Mouse (Mus musculus) kidney, embryonic 15.5 days (tissue): ENCODE results near the gene Gm21830. TPM values are rescaled to one million over a fixed set of nuclear protein-coding genes. Genes with fewer than 3 reads are reported as not detected.
"Not testable (repeated sequence)": the region's sequence is repeated elsewhere in the genome, so short reads cannot be mapped to it uniquely, and the experiment has no call there.

Source experiments
- ATAC-seq: fragments of 200-750 bp; cut with Nextera tagmentation; replicated peaks from 2 replicates; pipeline ENCODE4 v1.8.0; 2017; ENCODE audit warnings: moderate TSS enrichment; ENCODE audit not compliant: low FRiP score
- H3K27ac ChIP-seq: fragments of 300-500 bp; sonication (generic); 2 replicates; pipeline ENCODE4 v1.5.1; 2015; ENCODE audit warnings: mild to moderate bottlenecking, inconsistent platforms
- H3K27me3 ChIP-seq: fragments of 300-500 bp; sonication (generic); 2 replicates; pipeline ENCODE4 v1.6.1; 2015; ENCODE audit warnings: inconsistent platforms
- H3K36me3 ChIP-seq: fragments of 300-500 bp; sonication (generic); 2 replicates; pipeline ENCODE4 v1.6.1; 2015; ENCODE audit warnings: inconsistent platforms
- H3K4me1 ChIP-seq: fragments of 300-500 bp; sonication (generic); 2 replicates; pipeline ENCODE4 v1.6.1; 2015; ENCODE audit warnings: inconsistent platforms
- H3K4me2 ChIP-seq: fragments of 300-500 bp; sonication (generic); 2 replicates; pipeline ENCODE4 v1.6.1; 2015; ENCODE audit warnings: moderate library complexity, mild to moderate bottlenecking, inconsistent platforms
- H3K4me3 ChIP-seq: fragments of 300-500 bp; sonication (generic); replicated peaks from 2 replicates; pipeline ENCODE4 v1.5.1; 2015; ENCODE audit warnings: mild to moderate bottlenecking, inconsistent platforms
- H3K9ac ChIP-seq: fragments of 300-500 bp; sonication (generic); 2 replicates; pipeline ENCODE4 v1.6.1; 2015; ENCODE audit warnings: mild to moderate bottlenecking, inconsistent platforms
- H3K9me3 ChIP-seq: fragments of 300-500 bp; sonication (generic); replicated peaks from 2 replicates; pipeline ENCODE4 v1.6.1; 2016; ENCODE audit warnings: inconsistent platforms
- WGBS: fragments of 180-500 bp; shearing (Covaris S2); methylation state at CpG from one replicate; pipeline ENCODE4 v1.1.7; 2015; ENCODE audit warnings: mixed read lengths; 5-methylcytosine and 5-hydroxymethylcytosine counted together
- polyA plus RNA-seq: library from polyadenylated mRNA; unstranded; fragments of >200 nt; fragmentation: Nextera tagmentation; extraction: Ambion mirVana; gene quantifications from 2 replicates; pipeline ENCODE4 v1.2.1, GENCODE M21; 2015

The Gm21830 gene
- polyA plus RNA-seq: not detected in 2 replicates

DNA sequence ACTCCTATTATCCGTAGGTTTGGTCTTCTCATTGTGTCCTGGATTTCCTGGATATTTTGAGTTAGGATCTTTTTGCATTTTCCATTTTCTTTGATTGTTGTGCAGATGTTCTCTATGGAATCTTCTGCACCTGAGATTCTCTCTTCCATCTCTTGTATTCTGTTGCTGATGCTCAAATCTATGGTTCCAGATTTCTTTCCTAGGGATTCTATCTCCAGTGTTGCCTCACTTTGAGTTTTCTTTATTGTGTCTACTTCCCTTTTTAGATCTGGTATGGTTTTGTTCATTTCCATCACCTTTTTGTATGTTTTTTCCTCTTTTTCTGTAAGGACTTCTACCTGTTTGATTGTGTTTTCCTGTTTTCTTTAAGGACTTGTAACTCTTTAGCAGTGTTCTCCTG is at the start of gene Gm21830:
Gm21830 (plus strand) TSS at position 301 of the 400 bp plus-strand sequence.
- H3K9me3 ChIP-seq, H3K36me3 ChIP-seq, H3K9ac ChIP-seq, H3K4me2 ChIP-seq, ATAC-seq, H3K4me3 ChIP-seq, H3K4me1 ChIP-seq, H3K27me3 ChIP-seq, H3K27ac ChIP-seq: not testable (repeated sequence)
- WGBS: no CpG with 5 or more reads among the region's 1 CpGs

DNA sequence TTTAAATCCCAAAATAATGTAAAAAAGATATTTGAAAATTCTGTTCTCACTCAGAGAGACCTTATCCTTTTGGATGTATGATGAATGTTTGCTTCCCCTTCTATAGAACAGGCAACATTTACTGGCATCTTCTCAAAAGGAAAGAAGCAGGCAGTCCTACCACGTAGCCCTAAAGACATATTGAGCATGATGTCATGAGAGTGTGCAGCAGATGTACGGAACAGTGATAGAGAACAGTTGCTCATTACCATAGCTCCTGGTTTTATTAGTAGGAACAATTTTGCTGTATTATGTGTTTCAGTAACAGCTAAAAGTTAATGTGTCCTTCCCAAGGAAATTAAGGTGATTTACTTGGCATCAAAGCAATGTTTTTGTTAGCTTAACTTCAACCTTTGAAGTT is 49.0 kb upstream of the Gm21830 start:
- no peak overlapping the region for H3K9ac ChIP-seq
- H3K4me3 ChIP-seq: no peak overlapping the region
- WGBS: 74% methylated on average over 2 of the region's 2 CpGs
- no peak overlapping the region for H3K27ac ChIP-seq
- no peak for ATAC-seq
- no peaks in the 10 kb centered on the region for H3K4me1 ChIP-seq
- no peak overlapping the region for H3K4me2 ChIP-seq
- no peaks in the 10 kb centered on the region for H3K9me3 ChIP-seq
- H3K27me3 ChIP-seq: no peaks in the 10 kb centered on the region
- no peaks in the 10 kb centered on the region for H3K36me3 ChIP-seq

DNA sequence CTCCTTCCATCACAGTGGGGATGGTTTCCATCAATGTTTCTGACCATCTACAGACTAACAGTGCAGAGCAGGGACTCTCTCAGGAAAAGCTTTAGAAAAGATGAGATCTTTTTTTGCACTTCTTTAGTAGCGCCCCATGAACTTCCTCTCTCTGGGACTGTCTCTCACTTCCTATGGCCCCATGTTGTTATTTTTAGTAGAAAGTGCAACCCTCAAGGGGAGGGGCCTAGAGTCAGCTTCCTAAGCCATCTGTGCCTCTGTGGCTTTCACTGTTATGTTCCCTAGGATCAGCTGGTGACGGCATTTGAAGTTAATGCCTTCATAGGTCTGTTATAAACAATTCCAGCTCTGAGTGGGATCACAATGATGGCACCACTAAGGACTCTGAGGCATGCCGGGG is 35.0 kb upstream of the Gm21830 start:
- no peaks in the 10 kb centered on the region for H3K9me3 ChIP-seq
- ATAC-seq: no peak
- no peak overlapping the region for H3K27ac ChIP-seq
- 65% methylated on average over 3 of the region's 3 CpGs for WGBS
- no peak overlapping the region for H3K4me2 ChIP-seq
- H3K27me3 ChIP-seq: no peaks in the 10 kb centered on the region
- no peaks in the 10 kb centered on the region for H3K36me3 ChIP-seq
- H3K4me3 ChIP-seq: no peak overlapping the region
- H3K4me1 ChIP-seq: no peaks in the 10 kb centered on the region
- no peak overlapping the region for H3K9ac ChIP-seq

DNA sequence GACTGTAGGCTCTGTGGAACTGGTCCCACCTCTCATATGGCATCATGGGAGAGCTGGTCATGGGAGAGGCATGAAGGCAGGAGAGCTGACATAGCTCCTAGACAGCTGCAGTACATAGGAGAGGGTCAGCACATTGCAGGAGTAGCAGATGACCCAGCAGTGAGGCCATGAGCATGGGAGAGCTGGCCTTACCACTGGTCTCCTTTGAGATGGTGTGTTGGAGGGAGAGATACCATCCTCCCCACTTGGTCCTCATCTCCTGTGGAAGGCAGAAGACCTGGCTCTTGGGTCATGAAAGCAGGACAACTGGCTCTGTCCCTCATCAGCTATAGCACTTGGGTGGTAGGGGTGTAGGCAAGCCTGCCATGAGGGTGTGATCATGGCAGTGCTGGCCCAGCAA is 7.3 kb downstream of the Gm21830 start:
- Histone ChIP-seq H3K4me1 (no peaks in the 10 kb centered on the region), H3K27me3 (no peaks in the 10 kb centered on the region), H3K4me2 (no peak overlapping the region), H3K9ac (no peak overlapping the region), H3K36me3 (no peaks in the 10 kb centered on the region), H3K27ac (no peak overlapping the region), H3K4me3 (no peak overlapping the region), H3K9me3 (no peaks in the 10 kb centered on the region)
- ATAC-seq: no peak

DNA sequence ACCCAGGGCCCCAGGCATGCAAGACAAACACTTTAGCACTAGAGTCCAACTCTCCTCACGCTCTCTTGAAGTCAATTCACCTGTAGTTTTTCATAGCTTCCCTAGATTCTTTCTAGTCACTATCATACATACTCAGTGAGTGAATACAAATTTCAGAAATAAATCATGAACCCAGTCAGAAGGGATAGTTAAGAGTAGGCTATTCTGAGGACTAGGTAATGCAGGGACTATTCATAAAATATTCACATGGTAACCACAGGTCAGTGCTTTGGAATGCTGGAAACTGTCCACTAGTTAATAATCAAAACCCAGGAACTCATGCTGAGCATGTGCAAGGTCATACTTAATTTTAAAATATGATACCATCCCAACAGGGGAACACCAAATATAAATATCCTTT is 9.3 kb downstream of the Gm21830 start:
- no peak overlapping the region for H3K27ac ChIP-seq
- no peaks in the 10 kb centered on the region for H3K4me1 ChIP-seq
- no peak overlapping the region for H3K4me3 ChIP-seq
- H3K9me3 ChIP-seq: no peaks in the 10 kb centered on the region
- ATAC-seq: no peak
- no peaks in the 10 kb centered on the region for H3K27me3 ChIP-seq
- no peaks in the 10 kb centered on the region for H3K36me3 ChIP-seq
- no peak overlapping the region for H3K9ac ChIP-seq
- no peak overlapping the region for H3K4me2 ChIP-seq
- 87% methylated on average over 1 of the region's 1 CpGs for WGBS

DNA sequence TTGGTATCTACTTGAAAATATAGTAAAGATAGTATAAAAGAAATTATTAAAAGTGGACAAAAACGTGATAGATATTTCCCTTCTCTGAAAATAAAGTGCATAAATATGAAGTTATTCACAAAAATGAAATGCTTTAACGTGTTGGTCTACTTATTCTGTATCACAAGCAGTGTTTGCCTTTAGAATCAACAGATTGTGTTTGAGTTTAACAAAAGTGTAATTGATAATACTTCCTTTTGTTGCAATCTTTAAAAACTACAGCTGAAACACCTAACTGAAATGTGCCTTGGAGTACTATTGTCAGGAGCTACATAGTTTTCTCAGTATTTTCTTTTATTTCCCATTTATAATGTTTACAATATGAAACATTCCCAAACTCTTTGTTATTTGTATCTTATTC is 19.6 kb downstream of the Gm21830 start, which contains the start of gene Gm26727:
Gm26727 (minus strand) TSS at position 101 of the 400 bp plus-strand sequence.
- no peak for ATAC-seq
- no peaks in the 10 kb centered on the region for H3K9me3 ChIP-seq
- H3K27ac ChIP-seq: no peak within 1 kb of the TSS
- H3K4me1 ChIP-seq: no peaks in the 10 kb centered on the region
- H3K27me3 ChIP-seq: no peaks in the 10 kb centered on the region
- no peak within 1 kb of the TSS for H3K4me3 ChIP-seq
- no peak within 1 kb of the TSS for H3K4me2 ChIP-seq
- no peak within 1 kb of the TSS for H3K9ac ChIP-seq
- H3K36me3 ChIP-seq: no peaks in the 10 kb centered on the region
- WGBS: 55% methylated on average over 2 of the region's 2 CpGs

DNA sequence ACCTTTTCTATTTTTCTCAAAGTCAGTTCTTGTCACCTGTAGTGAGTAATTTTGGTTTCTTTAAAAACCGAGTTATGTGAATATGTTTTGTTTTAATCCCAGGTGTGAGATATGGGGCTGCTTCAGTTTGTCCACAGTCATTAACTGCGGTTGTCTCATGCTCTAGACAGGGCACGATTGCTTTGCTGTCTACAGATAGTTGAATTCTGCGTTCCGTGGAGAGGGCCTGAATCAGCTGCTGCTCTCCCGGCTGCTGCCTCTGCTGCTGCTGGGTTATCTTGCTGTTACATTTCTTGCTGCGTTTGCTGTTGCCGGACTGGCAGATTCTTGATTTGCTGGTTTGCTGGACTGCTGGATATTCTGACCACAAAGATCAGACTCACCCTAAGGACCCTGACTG is 24.8 kb downstream of the Gm21830 start:
- Histone ChIP-seq H3K9ac (no peak overlapping the region), H3K4me1 (no peaks in the 10 kb centered on the region), H3K36me3 (no peaks in the 10 kb centered on the region), H3K27me3 (no peaks in the 10 kb centered on the region), H3K27ac (no peak overlapping the region), H3K4me3 (no peak overlapping the region), H3K4me2 (no peak overlapping the region), H3K9me3 (no peaks in the 10 kb centered on the region)
- 85% methylated on average over 8 of the region's 8 CpGs for WGBS
- ATAC-seq: no peak

DNA sequence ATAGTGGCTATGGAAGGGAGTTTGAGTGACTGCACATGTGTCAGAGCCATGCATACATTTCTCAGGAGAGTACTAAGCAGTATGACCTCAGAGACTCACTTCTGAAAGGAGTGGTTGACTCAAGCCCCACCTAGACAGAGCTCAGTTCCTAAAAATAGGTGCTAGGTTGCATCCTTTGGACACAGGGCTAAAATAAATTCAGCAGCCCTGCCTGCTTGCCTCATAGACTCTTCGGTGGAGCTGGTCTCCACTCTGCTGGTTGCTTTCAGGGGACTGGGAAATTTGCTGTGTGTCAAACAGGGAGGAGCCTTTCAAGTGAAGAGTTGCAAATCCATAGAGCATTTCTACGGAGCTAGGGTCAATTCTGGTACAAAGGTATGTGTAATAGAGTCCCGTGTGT is 32.3 kb downstream of the Gm21830 start, which contains the start of gene Xirp2:
Xirp2 (plus strand) TSS at position 223 of the 400 bp plus-strand sequence.
- Histone ChIP-seq H3K9me3 (no peaks in the 10 kb centered on the region), H3K27me3 (no peaks in the 10 kb centered on the region), H3K9ac (no peak within 1 kb of the TSS), H3K4me2 (no peak within 1 kb of the TSS), H3K4me1 (no peaks in the 10 kb centered on the region), H3K4me3 (no peak within 1 kb of the TSS), H3K27ac (no peak within 1 kb of the TSS), H3K36me3 (no peaks in the 10 kb centered on the region)
- ATAC-seq: no peak
- 71% methylated on average over 3 of the region's 3 CpGs for WGBS

DNA sequence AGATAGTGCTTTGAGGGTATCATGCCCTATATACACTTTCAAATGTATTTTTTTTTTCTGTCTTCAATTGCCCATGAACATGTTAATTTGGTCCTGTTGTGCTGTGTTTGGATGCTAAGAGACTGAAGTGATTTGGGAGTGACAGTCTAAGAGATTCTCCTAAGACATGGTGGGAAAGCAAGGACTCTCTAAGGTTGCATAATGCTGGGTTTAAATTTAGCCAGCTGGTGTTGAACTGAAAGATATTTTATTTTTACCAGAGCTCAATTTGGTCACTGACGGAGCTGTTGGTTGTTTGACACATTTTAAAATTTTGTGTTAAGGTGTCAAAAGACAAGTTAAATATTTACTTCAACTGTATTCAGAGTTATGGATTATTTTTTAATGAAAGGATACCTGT is 33.2 kb downstream of the Gm21830 start:
- no peaks in the 10 kb centered on the region for H3K4me1 ChIP-seq
- no peak for ATAC-seq
- H3K9me3 ChIP-seq: no peaks in the 10 kb centered on the region
- H3K27ac ChIP-seq: no peak overlapping the region
- H3K9ac ChIP-seq: no peak overlapping the region
- H3K4me2 ChIP-seq: no peak overlapping the region
- no peaks in the 10 kb centered on the region for H3K36me3 ChIP-seq
- no peak overlapping the region for H3K4me3 ChIP-seq
- no peaks in the 10 kb centered on the region for H3K27me3 ChIP-seq
- WGBS: 89% methylated on average over 1 of the region's 1 CpGs

DNA sequence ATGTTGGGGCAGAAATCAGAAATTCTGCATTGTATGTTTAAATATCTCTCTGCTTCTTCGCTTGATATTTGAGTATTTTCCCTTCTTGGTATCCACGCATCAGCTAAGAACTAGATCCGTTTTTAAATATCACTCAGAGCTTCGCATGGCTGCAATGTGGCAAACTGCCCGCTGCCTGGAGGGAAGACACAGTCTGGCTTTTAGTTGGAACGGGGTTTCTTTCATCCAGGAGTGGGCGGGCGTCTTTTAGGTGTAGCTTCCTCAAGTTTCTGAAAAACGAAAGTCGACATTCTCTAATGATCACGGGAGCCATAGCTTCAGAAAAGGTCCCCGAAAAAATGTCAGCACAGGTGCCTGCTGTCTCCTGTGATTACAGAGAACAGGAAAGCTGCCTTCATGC is 33.7 kb downstream of the Gm21830 start:
- 78% methylated on average over 12 of the region's 12 CpGs for WGBS
- Histone ChIP-seq H3K4me3 (no peak overlapping the region), H3K9ac (no peak overlapping the region)

DNA sequence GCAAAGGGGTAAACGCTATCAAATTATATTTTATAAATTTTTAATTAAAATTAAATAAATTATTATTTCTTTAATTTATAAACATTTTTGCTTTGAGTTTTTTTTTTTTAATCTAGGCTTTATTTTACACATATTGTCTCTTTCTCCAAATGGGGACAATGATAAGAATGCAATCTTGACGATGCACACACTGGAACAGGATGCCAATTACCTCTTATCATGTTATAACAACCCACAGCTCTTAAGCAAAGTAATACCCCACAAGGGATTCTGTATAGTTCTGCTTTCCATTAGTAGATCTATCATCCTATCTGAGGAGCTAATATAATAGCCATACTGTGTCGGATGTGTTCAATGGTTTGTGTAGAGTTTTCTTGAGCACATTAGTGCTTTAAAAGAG is 47.3 kb downstream of the Gm21830 start:
- H3K27ac ChIP-seq: no peak overlapping the region
- H3K4me3 ChIP-seq: no peak overlapping the region
- no peaks in the 10 kb centered on the region for H3K27me3 ChIP-seq
- H3K4me2 ChIP-seq: no peak overlapping the region
- 91% methylated on average over 3 of the region's 3 CpGs for WGBS
- no peak for ATAC-seq
- H3K9me3 ChIP-seq: no peaks in the 10 kb centered on the region
- H3K36me3 ChIP-seq: no peaks in the 10 kb centered on the region
- H3K9ac ChIP-seq: no peak overlapping the region
- no peaks in the 10 kb centered on the region for H3K4me1 ChIP-seq

More for the DNA sequence above, 33.7 kb downstream of the Gm21830 start:
- no peak overlapping the region for H3K4me2 ChIP-seq
- H3K27me3 ChIP-seq: no peaks in the 10 kb centered on the region
- ATAC-seq: no peak
- no peaks in the 10 kb centered on the region for H3K4me1 ChIP-seq
- no peak overlapping the region for H3K27ac ChIP-seq
- no peaks in the 10 kb centered on the region for H3K36me3 ChIP-seq
- H3K9me3 ChIP-seq: no peaks in the 10 kb centered on the region

DNA sequence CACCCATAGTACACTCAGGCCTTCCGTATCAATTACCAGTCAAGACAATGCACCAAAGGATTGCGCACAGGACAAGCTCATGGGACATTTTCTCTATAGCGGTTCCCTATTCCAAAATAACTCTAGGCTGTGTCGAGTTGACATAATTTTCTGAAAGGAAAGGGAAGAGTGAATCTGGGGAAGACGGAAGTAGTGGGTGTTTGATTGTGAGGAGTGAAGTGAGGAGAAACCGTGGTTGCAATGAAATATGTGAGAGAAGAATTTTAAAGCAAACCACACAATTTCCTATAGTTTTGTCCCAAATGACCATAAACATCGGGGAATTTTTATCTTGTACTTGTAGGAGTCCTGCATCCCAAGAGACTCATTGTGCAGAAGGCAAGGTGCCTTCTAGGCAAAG is 53.5 kb downstream of the Gm21830 start:
- no peak overlapping the region for H3K9ac ChIP-seq
- ATAC-seq: no peak
- H3K27ac ChIP-seq: no peak overlapping the region
- no peaks in the 10 kb centered on the region for H3K36me3 ChIP-seq
- H3K27me3 ChIP-seq: no peaks in the 10 kb centered on the region
- H3K4me2 ChIP-seq: no peak overlapping the region
- 89% methylated on average over 7 of the region's 7 CpGs for WGBS
- no peaks in the 10 kb centered on the region for H3K4me1 ChIP-seq
- H3K4me3 ChIP-seq: no peak overlapping the region
- H3K9me3 ChIP-seq: no peaks in the 10 kb centered on the region

DNA sequence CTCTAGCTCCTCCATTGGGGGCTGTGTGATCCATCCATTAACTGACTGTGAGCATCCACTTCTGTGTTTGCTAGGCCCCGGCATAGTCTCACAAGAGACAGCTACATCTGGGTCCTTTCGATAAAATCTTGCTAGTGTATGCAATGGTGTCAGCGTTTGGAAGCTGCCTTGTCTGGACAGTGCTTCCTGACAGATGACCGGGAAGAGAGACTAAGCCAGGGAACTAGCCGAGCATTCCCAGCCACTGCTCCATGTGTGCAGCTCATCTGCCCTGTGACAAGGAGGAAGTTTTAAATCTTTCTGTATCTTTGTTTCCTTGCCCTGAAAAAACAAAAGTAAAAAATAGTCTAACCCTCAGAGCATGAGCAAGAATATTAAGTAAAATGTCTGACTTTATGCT is 56.5 kb downstream of the Gm21830 start:
- H3K4me1 ChIP-seq, H3K9ac ChIP-seq, H3K4me2 ChIP-seq, H3K36me3 ChIP-seq, H3K9me3 ChIP-seq, H3K27me3 ChIP-seq, H3K4me3 ChIP-seq, ATAC-seq, H3K27ac ChIP-seq: not testable (repeated sequence)
- 61% methylated on average over 5 of the region's 5 CpGs for WGBS
